Mouse (Mus musculus) B cell, adult 67 days (primary cell): ENCODE results near the gene Ccdc91. TPM values are rescaled to one million over a fixed set of nuclear protein-coding genes. Genes with fewer than 3 reads are reported as not detected.

ENCODE experiments used
- total RNA-seq, 2 experiments: library from RNA; stranded (reverse); gene quantifications; 4 replicates each; pipeline ENCODE4 v1.2.4; 2023

Ccdc91 gene
- total RNA-seq = 10 to 100 TPM; 12.0 to 12.9 TPM

GRCm38 (mm10) chr6:147475727-147476613 lies at the start of gene Ccdc91:
Ccdc91 (plus strand) TSS chr6:147475828.

Other genes with a start within 250 kb of the Ccdc91 start
- not detected for gene Pthlh, start 211.6 kb upstream of the Ccdc91 start, total RNA-seq